Mouse (Mus musculus) lung, embryonic 15.5 days (tissue): ENCODE data around the gene Tent5a. TPM values are rescaled to one million over a fixed set of nuclear protein-coding genes. Genes with fewer than 3 reads are reported as not detected.

ENCODE experiments used
- ATAC-seq: fragments of 200-750 bp; cut with Nextera tagmentation; 2 replicates; pipeline ENCODE4 v1.8.0; 2017; ENCODE audit warnings: moderate number of reproducible peaks, borderline replicate concordance; ENCODE audit not compliant: low FRiP score, low TSS enrichment; ENCODE audit errors: extremely low read depth
- H3K27ac ChIP-seq: fragments of 300-500 bp; sonication (generic); 2 replicates; pipeline ENCODE4 v1.5.1; 2015; ENCODE audit warnings: moderate library complexity, mild to moderate bottlenecking, inconsistent platforms
- H3K27me3 ChIP-seq: fragments of 300-500 bp; sonication (generic); 2 replicates; pipeline ENCODE4 v1.6.1; 2015; ENCODE audit warnings: inconsistent platforms
- H3K36me3 ChIP-seq: fragments of 300-500 bp; sonication (generic); 2 replicates; pipeline ENCODE4 v1.6.1; 2015; ENCODE audit warnings: inconsistent platforms
- H3K4me1 ChIP-seq: fragments of 300-500 bp; sonication (generic); 2 replicates; pipeline ENCODE4 v1.6.1; 2015; ENCODE audit warnings: inconsistent platforms
- H3K4me2 ChIP-seq: fragments of 300-500 bp; sonication (generic); 2 replicates; pipeline ENCODE4 v1.6.1; 2015; ENCODE audit warnings: inconsistent platforms, mild to moderate bottlenecking, moderate library complexity
- H3K4me3 ChIP-seq: fragments of 300-500 bp; sonication (generic); 2 replicates; pipeline ENCODE4 v1.5.1; 2015; ENCODE audit warnings: mild to moderate bottlenecking, inconsistent platforms
- H3K9ac ChIP-seq: fragments of 300-500 bp; sonication (generic); 2 replicates; pipeline ENCODE4 v1.6.1; 2015; ENCODE audit warnings: inconsistent platforms
- H3K9me3 ChIP-seq: fragments of 300-500 bp; sonication (generic); 2 replicates; pipeline ENCODE4 v1.6.1; 2016; ENCODE audit warnings: inconsistent platforms
- WGBS: fragments of 180-500 bp; shearing (Covaris S2); methylation state at CpG from one replicate; pipeline ENCODE4 v1.1.7; 2015; 5-methylcytosine and 5-hydroxymethylcytosine counted together
- polyA plus RNA-seq: library from polyadenylated mRNA; unstranded; fragments of >200 nt; fragmentation: Nextera tagmentation; extraction: Ambion mirVana; gene quantifications from 2 replicates; pipeline ENCODE4 v1.2.1, GENCODE M21; 2015

The Tent5a gene
- polyA plus RNA-seq, 1 experiment from 2014 or later = 9.1 TPM

DNA sequence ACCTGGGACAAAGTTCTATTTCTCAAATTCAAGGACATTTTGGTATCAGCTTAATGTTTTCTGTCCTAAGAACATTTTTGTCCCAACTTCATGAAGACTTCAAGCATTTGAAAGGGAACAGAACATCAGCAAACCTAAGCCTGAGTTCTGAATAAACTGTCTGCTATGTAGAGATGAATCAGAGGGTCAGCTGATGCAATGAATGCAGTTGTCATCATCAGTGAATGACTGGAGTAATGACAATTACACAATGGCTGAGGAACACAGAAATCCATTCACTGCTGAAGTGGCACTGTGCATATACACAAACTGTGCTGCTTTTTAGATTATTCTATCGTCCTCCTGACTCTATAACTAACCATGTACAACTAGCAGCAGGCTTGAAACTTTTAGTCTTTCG is 53.0 kb downstream of the Tent5a start:
- H3K27me3 ChIP-seq = no peaks in the 10 kb centered on the region
- H3K27ac ChIP-seq = no peak overlapping the region
- ATAC-seq = no peak
- WGBS = 72% methylated on average over 2 of the region's 2 CpGs
- no peak overlapping the region for H3K4me2 ChIP-seq
- H3K9ac ChIP-seq = no peak overlapping the region
- H3K4me3 ChIP-seq = no peak overlapping the region
- H3K4me1 ChIP-seq = no peaks in the 10 kb centered on the region
- H3K9me3 ChIP-seq = no peaks in the 10 kb centered on the region
- H3K36me3 ChIP-seq = no peaks in the 10 kb centered on the region

Other genes with a start within 250 kb of the Tent5a start
- not detected in 2 replicates for gene Gm11114, start 14.6 kb downstream of the Tent5a start, polyA plus RNA-seq